Mouse (Mus musculus) left cerebral cortex, adult 8-10 months (tissue): ENCODE measurements around the gene Ajm1. TPM values are rescaled to one million over a fixed set of nuclear protein-coding genes. Genes with fewer than 3 reads are reported as not detected.
"Not testable (repeated sequence)": the region's sequence is repeated elsewhere in the genome, so short reads cannot be mapped to it uniquely, and the experiment has no call there.

Experiments used
- DNase-seq, 2 experiments: peaks; one replicate each; pipeline ENCODE4 v3.0.0; 2022; ENCODE audit warnings: low spot score in 2 of 2
- total RNA-seq, 4 experiments: library from RNA; stranded (reverse); gene quantifications; 2 replicates each; pipeline ENCODE4 v1.2.4; 2022

Gene Ajm1
- total RNA-seq, 4 experiments from 2014 or later, result 86.8 to 96.3 (median 92.7) TPM

- no peak for DNase-seq
Measured at GRCm38 (mm10) chr2:25568473-25569019, 13.0 kb downstream of the Ajm1 start.

- DNase-seq, result no peak
Measured at GRCm38 (mm10) chr2:25566558-25566957, 15.0 kb downstream of the Ajm1 start.

GRCm38 (mm10) chr2:25565741-25566140 lies 15.8 kb downstream of the Ajm1 start:
- no peak for DNase-seq

- DNase-seq, result no peak
Measured at GRCm38 (mm10) chr2:25561946-25562345, 19.6 kb downstream of the Ajm1 start.

GRCm38 (mm10) chr2:25560551-25560950 lies 21.0 kb downstream of the Ajm1 start:
- DNase-seq, result no peak

- no peak for DNase-seq
Measured at GRCm38 (mm10) chr2:25558774-25559173, 22.8 kb downstream of the Ajm1 start.

GRCm38 (mm10) chr2:25557964-25558360 lies 23.6 kb downstream of the Ajm1 start:
- no peak for DNase-seq

GRCm38 (mm10) chr2:25557221-25557963 lies 24.2 kb downstream of the Ajm1 start, which contains the start of gene Edf1:
Edf1 (plus strand) TSS chr2:25557847.
- DNase-seq, result peak; percentile 89 to 94

- no peak for DNase-seq
Measured at GRCm38 (mm10) chr2:25556296-25556695, 25.3 kb downstream of the Ajm1 start.

- not testable (repeated sequence) for DNase-seq
Measured at GRCm38 (mm10) chr2:25555479-25555878, 26.1 kb downstream of the Ajm1 start.

- not testable (repeated sequence) for DNase-seq
Measured at GRCm38 (mm10) chr2:25553171-25553786, 28.3 kb downstream of the Ajm1 start.

- DNase-seq, result no peak
Measured at GRCm38 (mm10) chr2:25551186-25551585, 30.4 kb downstream of the Ajm1 start.

GRCm38 (mm10) chr2:25549021-25549991 lies 32.3 kb downstream of the Ajm1 start:
- DNase-seq, result no peak

- peak; percentile 97 to 98 for DNase-seq
Measured at GRCm38 (mm10) chr2:25546811-25547491, 34.6 kb downstream of the Ajm1 start, which contains the start of gene Traf2. Traf2 (minus strand) TSS chr2:25546940.

GRCm38 (mm10) chr2:25545996-25546810 lies 35.4 kb downstream of the Ajm1 start:
- DNase-seq, result no peak

- no peak for DNase-seq
Measured at GRCm38 (mm10) chr2:25541644-25542367, 39.8 kb downstream of the Ajm1 start.

- DNase-seq, result no peak
Measured at GRCm38 (mm10) chr2:25540541-25540948, 41.0 kb downstream of the Ajm1 start.

- no peak for DNase-seq
Measured at GRCm38 (mm10) chr2:25536531-25536930, 45.0 kb downstream of the Ajm1 start.

GRCm38 (mm10) chr2:25534866-25535182 lies 46.7 kb downstream of the Ajm1 start:
- no peak for DNase-seq
